Mouse (Mus musculus) v-Abl transformed pro-B cells (cell line): Measurements from ENCODE around the gene Mcl1.

Experiments
- in situ Hi-C, 2 experiments: fragments of 400-800 bp; cut with MboI; formaldehyde crosslinking; loops; one replicate each; pipeline ENCODE4 v1.15.1; 2025; ENCODE audit not compliant: unreplicated experiment in 2 of 2

Mcl1 gene

GRCm38 (mm10) chr3:95658236-95658867 is at the start of gene Mcl1:
Gene Mcl1, plus strand, starts transcription at chr3:95658788.
- in situ Hi-C loops: loop anchor here in 1 of 2 experiments (25.0 kb wide), 1 partner anchor 604 kb away; the partner anchor contains the start of genes Hist2h2bb, Hist2h3b and Hist2h4

DNA sequence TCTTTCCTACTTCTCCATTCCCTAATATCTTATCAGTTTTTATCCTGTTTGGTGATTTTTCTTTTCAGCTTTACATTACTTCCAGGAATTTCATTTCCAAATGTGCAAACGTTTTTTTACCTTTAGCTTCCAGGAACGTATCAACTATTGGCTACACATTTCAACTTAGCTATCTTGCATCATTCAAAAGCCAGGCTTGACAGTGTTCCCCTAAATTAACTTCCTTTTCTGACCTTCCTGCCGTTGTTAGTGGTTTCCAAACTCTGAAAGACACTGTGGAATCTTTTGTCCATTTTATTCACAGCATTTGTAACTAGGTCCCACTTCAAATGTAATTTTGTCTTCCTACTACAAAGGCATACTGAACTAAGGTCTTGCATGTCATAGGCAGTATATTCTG is 49.4 kb upstream of the Mcl1 start:
- in situ Hi-C loops: loop anchor here in 1 of 2 experiments (25.0 kb wide), 2 partner anchors 97 to 272 kb away; no protein-coding TSS in a partner anchor

GRCm38 (mm10) chr3:95613996-95614395 is 44.6 kb upstream of the Mcl1 start:
- in situ Hi-C loops: loop anchor here in 1 of 2 experiments (25.0 kb wide), 2 partner anchors 102 to 277 kb away; no protein-coding TSS in a partner anchor

GRCm38 (mm10) chr3:95618511-95618910 is 40.1 kb upstream of the Mcl1 start:
- in situ Hi-C loops: loop anchor here in 1 of 2 experiments (25.0 kb wide), 2 partner anchors 106 to 281 kb away; no protein-coding TSS in a partner anchor

- in situ Hi-C loops: loop anchor here in 1 of 2 experiments (25.0 kb wide), 2 partner anchors 109 to 284 kb away; no protein-coding TSS in a partner anchor
Observed at GRCm38 (mm10) chr3:95621241-95621640, 37.3 kb upstream of the Mcl1 start.

DNA sequence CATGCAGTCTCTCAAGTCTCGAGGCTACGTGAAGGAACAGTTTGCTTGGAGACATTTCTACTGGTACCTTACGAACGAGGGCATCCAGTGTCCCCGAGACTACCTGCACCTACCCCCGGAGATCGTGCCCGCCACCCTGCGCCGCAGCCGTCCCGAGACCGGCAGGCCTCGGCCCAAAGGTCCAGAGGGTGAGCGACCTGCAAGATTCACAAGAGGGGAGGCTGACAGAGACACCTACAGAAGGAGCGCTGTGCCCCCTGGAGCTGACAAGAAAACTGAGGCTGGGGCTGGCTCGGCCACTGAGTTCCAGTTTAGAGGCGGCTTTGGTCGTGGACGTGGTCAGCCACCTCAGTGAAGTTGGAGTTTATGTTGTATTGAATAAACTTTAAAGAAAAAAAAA is 36.2 kb upstream of the Mcl1 start:
- in situ Hi-C loops: loop anchor here in 1 of 2 experiments (25.0 kb wide), 2 partner anchors 110 to 285 kb away; no protein-coding TSS in a partner anchor

DNA sequence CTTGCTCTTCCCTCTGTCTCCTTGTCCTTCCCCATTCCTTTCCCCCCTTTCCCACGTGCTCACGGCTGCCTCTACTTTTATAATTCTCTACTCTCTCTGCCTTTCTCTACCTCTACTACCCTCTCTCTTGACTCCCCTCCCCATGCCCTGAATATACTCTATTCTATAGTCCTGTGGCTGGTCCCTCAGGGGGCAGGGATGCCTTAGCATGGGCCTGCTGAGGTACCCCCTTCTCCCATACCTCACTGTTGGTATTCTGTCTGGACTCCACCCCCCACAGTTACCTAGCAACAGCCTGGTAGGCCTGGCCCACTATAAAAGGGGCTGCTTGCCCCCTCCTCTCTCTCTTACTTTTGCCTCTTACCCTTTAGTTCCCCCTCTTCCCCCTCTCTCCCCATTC is 35.0 kb upstream of the Mcl1 start:
- in situ Hi-C loops: loop anchor here in 1 of 2 experiments (25.0 kb wide), 2 partner anchors 111 to 286 kb away; no protein-coding TSS in a partner anchor

DNA sequence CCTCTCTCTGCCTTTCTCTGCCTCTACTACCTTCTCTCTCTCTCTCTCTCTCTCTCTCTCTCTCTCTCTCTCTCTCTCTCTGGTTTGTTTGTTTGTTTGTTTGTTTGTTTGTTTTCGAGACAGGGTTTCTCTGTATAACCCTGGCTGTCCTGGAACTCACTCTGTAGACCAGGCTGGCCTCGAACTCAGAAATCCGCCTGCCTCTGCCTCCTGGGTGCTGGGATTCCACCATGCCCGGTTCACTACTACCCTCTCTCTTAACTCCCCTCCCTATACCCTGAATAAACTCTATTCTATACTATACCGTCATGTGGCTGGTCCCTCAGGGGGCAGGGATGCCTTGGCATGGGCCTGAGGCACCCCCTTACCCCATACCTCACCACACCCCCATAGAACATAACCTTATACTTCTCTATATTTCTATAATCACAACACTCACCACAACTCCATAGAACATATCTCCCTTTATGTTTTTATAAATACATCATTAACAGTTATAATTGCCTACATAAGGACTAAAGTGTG is 34.5 kb upstream of the Mcl1 start:
- in situ Hi-C loops: loop anchor here in 1 of 2 experiments (25.0 kb wide), 2 partner anchors 112 to 287 kb away; no protein-coding TSS in a partner anchor

- in situ Hi-C loops: loop anchor here in 1 of 2 experiments (25.0 kb wide), 2 partner anchors 113 to 288 kb away; no protein-coding TSS in a partner anchor
Observed at GRCm38 (mm10) chr3:95624628-95625503, 33.7 kb upstream of the Mcl1 start, which contains the start of gene Ensa. Gene Ensa, plus strand, starts transcription at chr3:95624993.

DNA sequence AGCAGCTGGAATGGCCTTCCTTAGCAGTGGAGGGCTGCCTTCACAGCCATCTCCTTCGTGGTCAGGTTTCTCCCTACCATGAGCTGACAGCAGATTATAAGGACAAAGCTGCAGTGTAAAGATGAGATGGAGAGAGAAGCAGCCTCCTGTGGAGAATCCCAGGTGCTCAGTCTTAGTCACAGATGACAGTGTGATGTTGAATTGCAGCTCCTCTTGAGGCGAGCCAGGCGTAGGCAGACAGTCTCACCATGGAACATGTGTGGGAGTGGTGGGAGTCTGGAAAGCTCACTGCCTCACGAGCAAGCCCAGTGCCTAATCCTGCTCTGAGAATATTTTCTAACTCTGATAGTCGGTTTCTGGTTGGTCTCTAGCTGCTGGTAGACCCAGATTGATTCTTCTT is 30.8 kb upstream of the Mcl1 start:
- in situ Hi-C loops: no loop called here

- in situ Hi-C loops: loop anchor here in 1 of 2 experiments (5.0 to 10.0 kb wide), 2 partner anchors 48 to 125 kb away; no protein-coding TSS in a partner anchor
Observed at GRCm38 (mm10) chr3:95629755-95630154, 28.8 kb upstream of the Mcl1 start.

- in situ Hi-C loops: loop anchor here in 1 of 2 experiments (5.0 to 10.0 kb wide), 2 partner anchors 46 to 124 kb away; no protein-coding TSS in a partner anchor
Observed at GRCm38 (mm10) chr3:95630856-95631255, 27.7 kb upstream of the Mcl1 start.

DNA sequence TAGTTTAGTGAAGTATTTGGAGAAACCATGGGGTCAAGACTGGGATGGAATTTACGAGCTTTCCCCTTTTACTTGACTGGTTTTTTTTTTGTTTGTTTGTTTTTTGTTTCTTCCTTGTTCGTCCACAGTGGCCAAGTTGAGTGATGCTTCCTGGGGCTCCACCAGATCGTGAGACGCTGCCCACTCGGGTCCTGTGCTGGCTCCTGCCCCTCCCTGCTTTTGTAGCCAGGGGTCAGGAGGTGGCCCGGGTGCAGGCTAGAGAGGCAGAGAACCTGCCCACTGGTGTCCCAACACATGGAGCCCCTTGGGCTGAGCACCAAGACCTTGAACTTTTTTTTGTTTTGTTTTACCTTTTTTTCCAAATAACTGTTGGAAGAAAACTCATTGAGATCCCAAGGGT is 27.3 kb upstream of the Mcl1 start:
- in situ Hi-C loops: loop anchor here in 1 of 2 experiments (5.0 to 10.0 kb wide), 2 partner anchors 46 to 123 kb away; no protein-coding TSS in a partner anchor

DNA sequence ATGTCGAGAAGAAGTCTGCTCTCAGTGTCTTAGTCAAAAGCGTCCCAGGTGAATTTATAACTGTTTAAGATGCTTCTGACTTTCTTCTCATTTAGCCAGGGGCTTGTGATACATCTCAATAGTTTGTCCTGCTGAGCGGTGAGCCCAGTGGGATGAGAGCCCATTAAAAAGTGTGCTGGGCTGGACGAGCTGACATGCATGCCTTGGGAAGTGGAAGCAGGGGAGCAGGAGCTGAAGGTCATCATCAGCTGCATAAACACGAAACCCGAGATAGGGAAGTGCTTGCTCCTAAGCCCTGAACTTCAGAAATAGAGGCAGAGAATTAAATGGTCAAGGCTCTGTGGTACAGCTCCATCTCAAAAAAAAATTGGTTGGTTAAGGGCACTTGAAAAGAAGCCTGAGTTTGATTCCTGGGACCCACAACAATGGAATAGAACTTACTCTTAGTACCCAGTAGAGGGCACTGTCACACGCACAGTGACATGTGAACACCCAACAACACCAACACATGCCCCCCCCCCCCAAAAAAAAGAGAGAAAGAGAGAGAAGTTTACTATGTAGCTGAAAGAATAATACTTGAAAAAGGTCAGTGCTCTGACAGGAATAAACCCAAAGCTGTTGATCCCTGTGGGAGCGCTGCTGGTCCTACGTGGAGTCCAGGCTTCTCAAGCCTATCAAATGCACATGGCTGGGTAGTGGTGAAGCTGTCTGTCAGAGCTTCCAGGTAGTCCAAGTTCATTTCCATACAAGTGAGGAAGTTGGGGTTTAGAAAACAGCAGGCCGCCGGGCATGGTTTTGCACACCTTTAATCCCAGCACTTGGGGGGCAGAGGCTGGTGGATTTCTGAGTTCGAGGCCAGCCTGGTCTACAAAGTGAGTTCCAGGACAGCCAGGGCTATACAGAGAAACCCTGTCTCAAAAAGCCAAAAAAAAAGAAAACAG is 25.7 kb upstream of the Mcl1 start:
- in situ Hi-C loops: loop anchor here in 1 of 2 experiments (5.0 to 10.0 kb wide), 2 partner anchors 44 to 122 kb away; no protein-coding TSS in a partner anchor

DNA sequence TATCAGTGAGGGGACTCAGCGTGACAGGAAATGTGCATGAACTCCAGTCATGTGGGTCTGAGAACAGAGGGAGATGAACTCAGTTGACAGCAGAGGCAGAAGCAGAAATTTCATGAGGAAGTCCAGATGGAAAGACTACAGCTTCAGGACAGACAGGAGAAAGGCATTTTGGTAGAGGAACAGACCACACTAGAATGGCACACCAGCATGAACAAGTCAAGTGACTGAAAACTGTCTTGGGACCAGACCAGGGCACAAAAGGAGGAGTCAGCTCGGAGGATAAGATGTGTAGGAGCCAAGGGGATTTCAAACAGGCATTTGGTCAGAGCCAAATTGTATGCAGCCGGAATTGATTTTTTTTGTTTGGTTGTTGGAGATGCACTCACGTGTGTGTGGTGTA is 23.0 kb upstream of the Mcl1 start:
- in situ Hi-C loops: loop anchor here (5.0 to 10.0 kb wide), 3 partner anchors 47 to 122 kb away; no protein-coding TSS in a partner anchor

DNA sequence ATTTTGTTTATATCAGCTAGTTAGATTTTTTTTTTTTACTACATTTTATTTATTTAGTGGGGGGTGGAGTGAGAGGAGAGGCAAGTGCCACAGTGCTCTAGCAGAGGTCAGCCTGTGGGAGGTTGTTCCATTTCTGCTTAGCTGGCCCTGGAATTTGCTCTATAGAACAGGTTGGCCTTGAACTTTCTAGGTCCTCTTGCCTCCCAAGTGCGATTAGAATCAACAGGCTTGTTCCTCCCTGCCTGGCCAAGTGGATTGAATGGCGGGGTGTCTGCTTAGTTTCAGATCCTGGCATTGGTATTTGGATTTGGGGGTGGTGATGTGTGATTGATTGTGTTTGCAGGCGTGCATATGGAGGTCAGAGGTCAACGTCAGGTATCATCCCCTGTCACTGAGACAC is 22.5 kb upstream of the Mcl1 start:
- in situ Hi-C loops: loop anchor here (5.0 to 10.0 kb wide), 3 partner anchors 46 to 121 kb away; no protein-coding TSS in a partner anchor

- in situ Hi-C loops: loop anchor here (5.0 to 10.0 kb wide), 3 partner anchors 43 to 118 kb away; no protein-coding TSS in a partner anchor
Observed at GRCm38 (mm10) chr3:95639694-95640093, 18.9 kb upstream of the Mcl1 start.

DNA sequence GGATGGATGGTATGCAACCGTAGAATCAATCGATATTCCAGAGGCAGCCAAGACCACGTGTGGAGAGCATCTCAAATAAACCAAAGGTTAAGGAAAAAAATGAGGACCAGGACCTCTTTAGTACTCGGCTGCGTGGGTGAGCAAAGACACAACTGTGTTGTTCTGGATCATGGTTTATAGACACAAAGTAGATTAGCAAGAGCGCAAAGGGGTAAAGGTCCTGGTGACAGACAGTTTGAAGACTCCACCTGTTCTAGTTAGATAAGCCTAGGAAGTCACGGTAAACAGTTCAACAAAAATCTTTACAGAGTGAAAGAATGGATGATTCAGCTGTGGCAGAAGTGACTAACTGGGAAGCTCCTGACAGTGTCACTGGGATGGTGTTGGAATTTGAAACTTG is 15.5 kb upstream of the Mcl1 start:
- in situ Hi-C loops: no loop called here
